ENCODE assay signal across 11 mouse cellular contexts in genomic region chr17:73222077-73222476, GRCm38 (mm10).
DNase-seq lines count a peak whose midpoint lies in the region; ATAC-seq lines count a peak whose summit lies in the region.
"Had no signal": no experiment of that assay in that cellular context is flagged by ENCODE, and none has a peak within 500 bp of the region (broad histone marks: within the 10 kb centered on the region; RNA-seq: fewer than 3 reads in every experiment).

No protein-coding gene starts in this region.

- no peaks in the 10 kb centered on the region for H3K36me3 ChIP-seq in forebrain, embryonic 16.5 days (ENCODE audit: control insufficient read depth, insufficient read depth)

- H3K9ac ChIP-seq in forebrain, embryonic 16.5 days (replicated peaks; ENCODE audit: low read depth, low read length), result no peak overlapping the region
- H3K9ac ChIP-seq: hindbrain, embryonic 14.5 days had no signal

- no peaks in the 10 kb centered on the region for H3K27me3 ChIP-seq in forebrain, embryonic 16.5 days (replicated peaks; ENCODE audit: control insufficient read depth, insufficient read depth, low read length)

- H3K4me3 ChIP-seq in forebrain, embryonic 16.5 days (replicated peaks; ENCODE audit: low read length), result no peak overlapping the region
- H3K4me3 ChIP-seq: forebrain, embryonic 10.5 days had no signal

- ATAC-seq in frontal cortex, adult (ENCODE audit: low TSS enrichment), result peak; percentile 36
- no peak for ATAC-seq in forebrain, embryonic 16.5 days
- ATAC-seq in erythroid progenitor cell, adult 5-6 weeks (replicated peaks; ENCODE audit: low FRiP score, poor library complexity, severe bottlenecking), result no peak
- no peak for ATAC-seq in granulocyte monocyte progenitor cell, adult 5-6 weeks (replicated peaks; ENCODE audit: poor library complexity, severe bottlenecking)

- H3K9me3 ChIP-seq in forebrain, embryonic 16.5 days (ENCODE audit: control insufficient read depth, low read length), result no peaks in the 10 kb centered on the region
- H3K9me3 ChIP-seq: forebrain, embryonic 10.5 days had no signal

- DNase-seq in frontal cortex, postnatal 25 days (ENCODE audit: low spot score in 2 of 2), result no peak
- DNase-seq in spleen, postnatal 36 days (ENCODE audit: low spot score in 2 of 2), result peak; percentile 30 to 38
- no peak for DNase-seq in spleen, adult 18-20 months
- DNase-seq in lung, postnatal 25 days (ENCODE audit: low spot score), result peak; percentile 11

- peaks cover 11% of the 10 kb centered on the region for H3K4me1 ChIP-seq in forebrain, embryonic 16.5 days (replicated peaks; ENCODE audit: control insufficient read depth, insufficient read depth, low read length)

- no peak overlapping the region for H3K4me2 ChIP-seq in forebrain, embryonic 16.5 days (ENCODE audit: low read length)
- H3K4me2 ChIP-seq: hindbrain, embryonic 14.5 days; liver, embryonic 11.5 days had no signal

- 50% methylated on average over 7 of the region's 7 CpGs for WGBS in forebrain, embryonic 16.5 days

- no peak overlapping the region for H3K27ac ChIP-seq in forebrain, embryonic 16.5 days (ENCODE audit: low read length)
- H3K27ac ChIP-seq: forebrain, embryonic 10.5 days; hindbrain, embryonic 14.5 days had no signal

Comparison
In these comparisons a context has a peak if more than half of its experiments do, and no peak if none do; other contexts are left out.
1. DNase-seq: peak in spleen, postnatal 36 days (2 of 2) and lung, postnatal 25 days (single experiment); none in frontal cortex, postnatal 25 days (0 of 2) and spleen, adult 18-20 months (0 of 2).